Mouse (Mus musculus) G1E (cell line): ENCODE data around the gene Qprt. TPM values are rescaled to one million over a fixed set of nuclear protein-coding genes. Genes with fewer than 3 reads are reported as not detected.
"Not testable (repeated sequence)": the region's sequence is repeated elsewhere in the genome, so short reads cannot be mapped to it uniquely, and the experiment has no call there.

ENCODE experiments used
- ATAC-seq: 2 replicates; pipeline ENCODE4 v1.8.0; 2016; ENCODE audit warnings: mild to moderate bottlenecking; ENCODE audit not compliant: insufficient number of reproducible peaks, poor library complexity, low FRiP score, severe bottlenecking; ENCODE audit errors: extremely low read depth
- DNase-seq: peaks from one replicate; pipeline ENCODE4 v3.0.0; 2012; ENCODE audit warnings: low spot score
- H3K27me3 ChIP-seq: 2 replicates; pipeline ENCODE4 v1.6.1; 2012; ENCODE audit warnings: mild to moderate bottlenecking, low read length, inconsistent platforms; ENCODE audit not compliant: insufficient read depth
- H3K36me3 ChIP-seq: replicated peaks from 2 replicates; pipeline ENCODE3; 2012; ENCODE audit warnings: mild to moderate bottlenecking, inconsistent platforms
- H3K4me1 ChIP-seq: 2 replicates; pipeline ENCODE4 v1.6.1; 2012; ENCODE audit warnings: low read depth, low read length, inconsistent platforms, mixed read lengths; ENCODE audit not compliant: insufficient read depth
- H3K4me3 ChIP-seq: 2 replicates; pipeline ENCODE4 v1.5.1; 2012; ENCODE audit warnings: low read depth, mild to moderate bottlenecking, inconsistent platforms, low read length, moderate library complexity, mixed read lengths
- H3K9me3 ChIP-seq: replicated peaks from 2 replicates; pipeline ENCODE4 v1.6.1; 2012; ENCODE audit warnings: inconsistent platforms
- CTCF ChIP-seq: IDR thresholded peaks from 2 replicates; pipeline ENCODE4 v1.5.1; 2012; ENCODE audit warnings: low read depth, low read length, inconsistent platforms, mixed read lengths
- GATA1 ChIP-seq: IDR thresholded peaks from 2 replicates; pipeline ENCODE4 v1.6.1; 2012; ENCODE audit warnings: borderline replicate concordance, low read length, inconsistent platforms, mixed read lengths
- GATA2 ChIP-seq: IDR thresholded peaks from 2 replicates; pipeline ENCODE4 v1.6.1; 2012; ENCODE audit warnings: low read depth, low read length, inconsistent platforms, borderline replicate concordance
- POLR2AphosphoS5 ChIP-seq: IDR thresholded peaks from 2 replicates; pipeline ENCODE4 v1.6.1; 2012; ENCODE audit warnings: low read depth, low read length, inconsistent platforms; ENCODE audit not compliant: insufficient replicate concordance
- TAL1 ChIP-seq: conservative IDR thresholded peaks from 2 replicates; pipeline ENCODE4 v1.6.1; 2012; ENCODE audit warnings: low read depth, low read length, inconsistent platforms, mixed read lengths
- polyA plus RNA-seq: library from polyadenylated mRNA; stranded (reverse); fragments of >175 nt; gene quantifications from 2 replicates; pipeline ENCODE4 v1.2.3, GENCODE M21; 2012
- total RNA-seq, 2 experiments: library from RNA; stranded (forward) in 1 of 2; stranded (reverse) in 1 of 2; fragments of 200-1000 nt in 1 of 2; fragments of >200 nt in 1 of 2; fragmentation: Nextera tagmentation in 1 of 2; gene quantifications; 2 replicates each; pipeline ENCODE4 v1.2.3; 2014 to 2017

Gene Qprt
- total and polyA plus RNA-seq, 3 experiments = 1.2 to 8.0 (median 2.0) TPM

GRCm38 (mm10) chr7:127091114-127091896 is 30.7 kb downstream of the Qprt start, which contains the start of gene AI467606:
TSS of gene AI467606 (plus strand) at chr7:127091359.
- Histone ChIP-seq H3K4me1 (peaks cover 71% of the 10 kb centered on the region), H3K4me3 (peak within 1 kb of the TSS; percentile 81), H3K27me3 (no peaks in the 10 kb centered on the region), H3K36me3 (peaks cover 40% of the 10 kb centered on the region), H3K9me3 (no peaks in the 10 kb centered on the region)
- DNase-seq (peak; percentile 82), ATAC-seq (peak; percentile 96)
- TF ChIP-seq GATA1 = no peak
- no peak for TF ChIP-seq POLR2AphosphoS5

- H3K4me3 ChIP-seq = peak overlapping the region; percentile 81
- peaks cover 34% of the 10 kb centered on the region for H3K36me3 ChIP-seq
- DNase-seq = no peak
- H3K27me3 ChIP-seq = no peaks in the 10 kb centered on the region
- no peak for TF ChIP-seq POLR2AphosphoS5
- no peak for TF ChIP-seq GATA2
- TF ChIP-seq CTCF = no peak
- no peak for TF ChIP-seq GATA1
- TF ChIP-seq TAL1 = no peak
- H3K4me1 ChIP-seq = peaks cover 70% of the 10 kb centered on the region
- no peaks in the 10 kb centered on the region for H3K9me3 ChIP-seq
- ATAC-seq = no peak
Measured at GRCm38 (mm10) chr7:127090154-127091113, 31.6 kb downstream of the Qprt start.

GRCm38 (mm10) chr7:127088901-127089845 is 32.9 kb downstream of the Qprt start:
- TF ChIP-seq CTCF = no peak
- no peak for TF ChIP-seq GATA1
- TF ChIP-seq GATA2 = no peak
- no peak for TF ChIP-seq TAL1
- TF ChIP-seq POLR2AphosphoS5 = no peak
- no peaks in the 10 kb centered on the region for H3K27me3 ChIP-seq
- peaks cover 22% of the 10 kb centered on the region for H3K36me3 ChIP-seq
- H3K4me1 ChIP-seq = peaks cover 72% of the 10 kb centered on the region
- peak overlapping the region; percentile 65; the same call in 1 of the 2 replicates for H3K4me3 ChIP-seq
- DNase-seq = no peak
- no peak for ATAC-seq
- H3K9me3 ChIP-seq = no peaks in the 10 kb centered on the region

GRCm38 (mm10) chr7:127088083-127088482 is 33.9 kb downstream of the Qprt start:
- peaks cover 12% of the 10 kb centered on the region for H3K36me3 ChIP-seq
- DNase-seq = no peak
- TF ChIP-seq TAL1 (no peak), GATA2 (no peak), CTCF (no peak), GATA1 (no peak), POLR2AphosphoS5 (no peak)
- no peaks in the 10 kb centered on the region for H3K9me3 ChIP-seq
- no peaks in the 10 kb centered on the region for H3K27me3 ChIP-seq
- peaks cover 67% of the 10 kb centered on the region for H3K4me1 ChIP-seq
- H3K4me3 ChIP-seq = no peak overlapping the region
- no peak for ATAC-seq

DNA sequence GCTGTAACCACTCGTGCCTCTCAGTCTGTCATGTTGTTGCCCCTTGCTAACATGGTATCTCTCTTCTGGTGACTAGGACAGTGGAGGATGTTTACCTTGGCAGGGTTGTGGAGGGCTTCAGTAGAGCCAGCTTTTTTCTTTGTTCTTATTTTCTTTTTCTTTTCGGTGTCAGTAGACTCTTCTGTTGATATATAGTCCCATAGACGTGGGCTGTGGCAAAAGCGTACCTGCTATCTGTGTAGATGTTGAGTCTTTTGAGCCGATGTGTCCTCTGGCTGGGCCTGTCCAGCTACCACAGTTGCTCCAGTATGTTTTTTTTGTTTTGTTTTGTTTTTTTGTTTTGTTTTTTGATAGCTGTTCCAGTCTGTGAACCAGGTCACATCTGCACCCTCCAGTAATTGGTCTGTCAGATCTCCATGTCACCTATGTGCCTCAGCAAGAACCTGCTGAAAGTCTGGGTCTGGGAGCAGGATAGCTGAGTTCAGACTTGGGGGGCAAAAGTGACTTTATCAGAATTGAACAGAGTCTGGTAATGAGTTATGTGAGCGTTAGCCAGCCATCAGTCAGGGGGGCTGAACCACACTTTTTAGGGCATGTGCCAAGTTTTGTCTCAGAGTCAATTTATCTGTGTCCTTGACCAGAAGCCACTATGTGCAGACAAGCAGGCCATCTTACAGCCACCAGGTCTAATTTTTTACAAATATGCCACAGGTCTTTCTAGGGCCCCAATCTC is 34.6 kb downstream of the Qprt start, which contains the start of gene Zg16:
TSS of gene Zg16 (minus strand) at position 51 of the 733 bp plus-strand sequence.
- H3K9me3 ChIP-seq, ATAC-seq, DNase-seq, H3K4me3 ChIP-seq, H3K36me3 ChIP-seq, H3K27me3 ChIP-seq: not testable (repeated sequence)
- peaks cover 63% of the 10 kb centered on the region for H3K4me1 ChIP-seq

- H3K4me3 ChIP-seq, ATAC-seq, H3K27me3 ChIP-seq, H3K9me3 ChIP-seq, H3K36me3 ChIP-seq, DNase-seq: not testable (repeated sequence)
- peaks cover 51% of the 10 kb centered on the region for H3K4me1 ChIP-seq
Measured at GRCm38 (mm10) chr7:127085751-127086150, 36.3 kb downstream of the Qprt start.
